Mouse (Mus musculus) mature B cell (primary cell): ENCODE measurements at regions not wholly inside any gene's neighbourhood (a gene's known extent, or its start where the extent isn't known, plus 50 kb on each side); places are given as distances from the start of the nearest gene placed in this dataset.
"Not testable (repeated sequence)": the region's sequence is repeated elsewhere in the genome, so short reads cannot be mapped to it uniquely, and the experiment has no call there.

Source experiments
- in situ Hi-C: fragments of 300-500 bp; cut with MboI; formaldehyde crosslinking; loops from 2 replicates; pipeline ENCODE4 v1.14.3; 2019

- in situ Hi-C loops = no loop called here
Measured at GRCm38 (mm10) chr3:128429706-128430105, 533.6 kb upstream of the Fam241a start.

- in situ Hi-C loops = no loop called here
Measured at GRCm38 (mm10) chr3:128415568-128415967, 519.4 kb upstream of the Fam241a start.

- in situ Hi-C loops = no loop called here
Measured at GRCm38 (mm10) chr3:128413481-128413880, 517.4 kb upstream of the Fam241a start.

- in situ Hi-C loops = no loop called here
Measured at GRCm38 (mm10) chr3:128412157-128412556, 516.0 kb upstream of the Fam241a start.

- in situ Hi-C loops = no loop called here
Measured at GRCm38 (mm10) chr3:128394805-128395204, 498.7 kb upstream of the Fam241a start.

- in situ Hi-C loops = no loop called here
Measured at GRCm38 (mm10) chr3:128380579-128380978, 484.5 kb upstream of the Fam241a start.

- in situ Hi-C loops = no loop called here
Measured at GRCm38 (mm10) chr3:128369521-128370127, 473.5 kb upstream of the Fam241a start.

GRCm38 (mm10) chr3:128362310-128362709 lies 466.2 kb upstream of the Fam241a start:
- in situ Hi-C loops = no loop called here

- in situ Hi-C loops = not testable (repeated sequence)
Measured at GRCm38 (mm10) chr3:128349123-128349522, 453.0 kb upstream of the Fam241a start.

GRCm38 (mm10) chr3:128347782-128348574 lies 451.9 kb upstream of the Fam241a start:
- in situ Hi-C loops = no loop called here

- in situ Hi-C loops = no loop called here
Measured at GRCm38 (mm10) chr3:128337508-128337907, 441.4 kb upstream of the Fam241a start.

- in situ Hi-C loops = no loop called here
Measured at GRCm38 (mm10) chr3:128337031-128337430, 440.9 kb upstream of the Fam241a start.

GRCm38 (mm10) chr3:128327677-128328076 lies 431.6 kb upstream of the Fam241a start:
- in situ Hi-C loops = no loop called here

- in situ Hi-C loops = no loop called here
Measured at GRCm38 (mm10) chr3:128301312-128301711, 405.2 kb upstream of the Fam241a start.

GRCm38 (mm10) chr3:128298110-128298509 lies 402.0 kb upstream of the Fam241a start:
- in situ Hi-C loops = no loop called here

GRCm38 (mm10) chr3:128287846-128288245 lies 391.7 kb upstream of the Fam241a start:
- in situ Hi-C loops = no loop called here

- in situ Hi-C loops = no loop called here
Measured at GRCm38 (mm10) chr3:128285214-128285613, 389.1 kb upstream of the Fam241a start.

- in situ Hi-C loops = no loop called here
Measured at GRCm38 (mm10) chr3:128280626-128281025, 384.5 kb upstream of the Fam241a start.

- in situ Hi-C loops = no loop called here
Measured at GRCm38 (mm10) chr3:128270576-128270975, 374.5 kb upstream of the Fam241a start.

- in situ Hi-C loops = no loop called here
Measured at GRCm38 (mm10) chr3:128261208-128261607, 365.1 kb upstream of the Fam241a start.

GRCm38 (mm10) chr3:128247816-128248215 lies 351.7 kb upstream of the Fam241a start:
- in situ Hi-C loops = no loop called here

GRCm38 (mm10) chr3:128239813-128240421 lies 343.8 kb upstream of the Fam241a start:
- in situ Hi-C loops = no loop called here

GRCm38 (mm10) chr3:128230390-128230789 lies 334.3 kb upstream of the Fam241a start:
- in situ Hi-C loops = no loop called here
